ENCODE assay signal across 8 mouse cellular contexts in genomic region chr10:17722158-17722557, GRCm38 (mm10). TPM values are rescaled to one million over a fixed set of nuclear protein-coding genes. Genes with fewer than 3 reads are reported as not detected.
A peak's percentile ranks its signal among the peaks of the same experiment; 100 is the strongest.
DNase-seq lines count a peak whose midpoint lies in the region; ATAC-seq lines count a peak whose summit lies in the region.

No protein-coding gene starts in this region.

- peak overlapping the region; percentile 98 for H3K4me3 ChIP-seq in hindbrain, embryonic 11.5 days (ENCODE audit: low read depth, low read length)

- ATAC-seq in hindbrain, embryonic 11.5 days (ENCODE audit: low FRiP score): peak; percentile 75

- H3K27me3 ChIP-seq in hindbrain, embryonic 11.5 days (ENCODE audit: control insufficient read depth, insufficient read depth, low read length): no peaks in the 10 kb centered on the region

- DNase-seq in MN1 (ENCODE audit: low spot score): peak; percentile 99
- peak; percentile 97 for DNase-seq in cerebellum, adult 9-11 months
- peak; percentile 89 to 96 for DNase-seq in frontal cortex, adult 2 months (ENCODE audit: extremely low spot score in 1 of 2, low spot score in 1 of 2)
- DNase-seq in hindbrain, embryonic 11.5 days (ENCODE audit: low spot score): peak; percentile 95
- DNase-seq in layer of hippocampus, postnatal 10 days (ENCODE audit: low spot score in 2 of 2): peak; percentile 96 to 97
- peak; percentile 95 for DNase-seq in lung, postnatal 10 days
- DNase-seq in retina, adult 2 months (ENCODE audit: low read depth, low spot score): peak; percentile 85
- peak; percentile 94 to 95 for DNase-seq in thymus, postnatal 36 days

- H3K36me3 ChIP-seq in hindbrain, embryonic 11.5 days (ENCODE audit: control insufficient read depth, insufficient read depth, low read length): no peaks in the 10 kb centered on the region

- H3K27ac ChIP-seq in hindbrain, embryonic 11.5 days (ENCODE audit: low read depth, low read length): peak overlapping the region; percentile 98

- 0% methylated on average over 24 of the region's 24 CpGs for WGBS in hindbrain, embryonic 11.5 days

- no peaks in the 10 kb centered on the region; the same call in 1 of the 2 replicates for H3K4me1 ChIP-seq in hindbrain, embryonic 11.5 days (replicated peaks; ENCODE audit: control insufficient read depth, insufficient read depth, low read length)

- peak overlapping the region; percentile 97 for H3K9ac ChIP-seq in hindbrain, embryonic 11.5 days (ENCODE audit: low read depth, low read length)

- no peaks in the 10 kb centered on the region for H3K9me3 ChIP-seq in hindbrain, embryonic 11.5 days (ENCODE audit: control insufficient read depth, low read length)

- H3K4me2 ChIP-seq in hindbrain, embryonic 11.5 days (replicated peaks; ENCODE audit: low read depth, low read length): peak overlapping the region; percentile 78

RNA-seq across cellular contexts. Expression of gene Cited2, which starts 0.9 kb away (rescaled TPM):
- polyA plus RNA-seq in frontal cortex, adult 2 months (2012; rRNA removed): 75.0 and 91.6 TPM in 2 replicates
- 109 and 121 TPM in 2 replicates for polyA plus RNA-seq in hindbrain, embryonic 11.5 days (2014; fragmentation: Nextera tagmentation; extraction: Ambion mirVana)
- 10 to 100 TPM; 27.5 to 37.9 TPM for total RNA-seq in layer of hippocampus, postnatal 10 days (2021)

Comparison
In these comparisons a context has a peak if more than half of its experiments do, and no peak if none do; other contexts are left out.
1. Peak in every context shown above with its lines: DNase-seq, ATAC-seq, H3K4me3 ChIP-seq and H3K27ac ChIP-seq.